Mouse (Mus musculus) liver, postnatal 0 days (tissue): Measurements from ENCODE around the gene Mat2a. TPM values are rescaled to one million over a fixed set of nuclear protein-coding genes. Genes with fewer than 3 reads are reported as not detected.

Experiments
- ATAC-seq: fragments of 200-750 bp; cut with Nextera tagmentation; 2 replicates; pipeline ENCODE4 v1.8.0; 2017; ENCODE audit warnings: mild to moderate bottlenecking, moderate library complexity
- DNase-seq: peaks from one replicate; pipeline ENCODE4 v3.0.0-alpha.2; 2016
- H3K27ac ChIP-seq: fragments of 300-500 bp; sonication (generic); 2 replicates; pipeline ENCODE4 v1.5.1; 2014; ENCODE audit warnings: antibody characterized with exemption, moderate library complexity, mild to moderate bottlenecking, low read depth
- H3K27me3 ChIP-seq: fragments of 300-500 bp; sonication (generic); 2 replicates; pipeline ENCODE4 v1.6.1; 2014; ENCODE audit warnings: low read length, control low read depth, mixed read lengths; ENCODE audit not compliant: insufficient read depth
- H3K36me3 ChIP-seq: fragments of 300-500 bp; sonication (generic); replicated peaks from 2 replicates; pipeline ENCODE4 v1.6.1; 2014; ENCODE audit warnings: mild to moderate bottlenecking, control low read depth, low read length, moderate library complexity, mixed read lengths; ENCODE audit not compliant: insufficient read depth
- H3K4me1 ChIP-seq: fragments of 300-500 bp; sonication (generic); 2 replicates; pipeline ENCODE4 v1.6.1; 2014; ENCODE audit warnings: antibody characterized with exemption, mild to moderate bottlenecking, control low read depth; ENCODE audit not compliant: insufficient read depth
- H3K4me2 ChIP-seq: fragments of 300-500 bp; sonication (generic); 2 replicates; pipeline ENCODE4 v1.6.1; 2014; ENCODE audit warnings: low read depth, mild to moderate bottlenecking, low read length, moderate library complexity, mixed read lengths
- H3K4me3 ChIP-seq: fragments of 300-500 bp; sonication (generic); 2 replicates; pipeline ENCODE4 v1.5.1; 2014; ENCODE audit warnings: low read depth, low read length
- H3K9ac ChIP-seq: fragments of 300-500 bp; sonication (generic); replicated peaks from 2 replicates; pipeline ENCODE4 v1.6.1; 2014; ENCODE audit warnings: mild to moderate bottlenecking, moderate library complexity
- H3K9me3 ChIP-seq: fragments of 300-500 bp; sonication (generic); 2 replicates; pipeline ENCODE4 v1.6.1; 2016; ENCODE audit warnings: mild to moderate bottlenecking, control low read depth, low read length, mixed read lengths
- CTCF ChIP-seq: sonication (generic); IDR thresholded peaks from 2 replicates; pipeline ENCODE4 v1.5.1; 2016; ENCODE audit warnings: antibody characterized with exemption, low read depth
- EP300 ChIP-seq: IDR thresholded peaks from 2 replicates; pipeline ENCODE4 v1.6.1; 2016; ENCODE audit warnings: antibody characterized with exemption, low read depth, mild to moderate bottlenecking
- WGBS: fragments of 180-500 bp; shearing (Covaris S2); extraction: QIAGEN DNeasy Blood & Tissue Kit; methylation state at CpG from one replicate; pipeline ENCODE4 v1.1.7; 2014; ENCODE audit not compliant: insufficient replicate concordance; 5-methylcytosine and 5-hydroxymethylcytosine counted together
- polyA plus RNA-seq: library from polyadenylated mRNA; unstranded; fragments of >200 nt; fragmentation: Nextera tagmentation; extraction: Ambion mirVana; gene quantifications from 2 replicates; pipeline ENCODE4 v1.2.1, GENCODE M21; 2015

Gene Mat2a
- polyA plus RNA-seq, 1 experiment from 2014 or later = 138 TPM

DNA sequence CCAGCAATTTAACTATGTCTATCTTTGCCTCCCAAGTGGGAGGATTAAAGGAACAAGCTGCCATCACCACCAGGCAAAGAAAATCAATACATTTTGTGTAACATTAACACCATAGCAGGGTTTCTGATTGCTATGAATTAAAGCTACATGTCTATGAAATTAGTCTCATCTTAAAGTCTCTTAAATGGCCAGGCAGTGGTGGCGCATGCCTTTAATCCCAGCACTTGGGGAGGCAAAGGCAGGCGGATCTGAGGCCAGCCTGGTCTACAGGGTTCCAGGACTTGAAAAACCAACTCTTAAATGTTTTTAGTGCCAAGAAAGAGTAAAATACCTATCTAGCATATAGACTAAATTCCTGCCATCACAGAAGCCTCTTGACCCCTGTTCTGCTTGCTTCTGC lies 7.2 kb downstream of the Mat2a start:
- H3K4me1 ChIP-seq = no peaks in the 10 kb centered on the region; the same call in 1 of the 2 replicates
- H3K9ac ChIP-seq = no peak overlapping the region
- H3K9me3 ChIP-seq = no peaks in the 10 kb centered on the region
- H3K27me3 ChIP-seq = no peaks in the 10 kb centered on the region
- TF ChIP-seq EP300 (no peak), CTCF (no peak)
- no peak overlapping the region for H3K4me2 ChIP-seq
- H3K27ac ChIP-seq = no peak overlapping the region
- peaks cover 71% of the 10 kb centered on the region for H3K36me3 ChIP-seq
- DNase-seq (no peak), ATAC-seq (peak; percentile 28; the same call in 1 of the 2 replicates)
- no peak overlapping the region for H3K4me3 ChIP-seq
- WGBS = 88% methylated on average over 2 of the region's 2 CpGs

DNA sequence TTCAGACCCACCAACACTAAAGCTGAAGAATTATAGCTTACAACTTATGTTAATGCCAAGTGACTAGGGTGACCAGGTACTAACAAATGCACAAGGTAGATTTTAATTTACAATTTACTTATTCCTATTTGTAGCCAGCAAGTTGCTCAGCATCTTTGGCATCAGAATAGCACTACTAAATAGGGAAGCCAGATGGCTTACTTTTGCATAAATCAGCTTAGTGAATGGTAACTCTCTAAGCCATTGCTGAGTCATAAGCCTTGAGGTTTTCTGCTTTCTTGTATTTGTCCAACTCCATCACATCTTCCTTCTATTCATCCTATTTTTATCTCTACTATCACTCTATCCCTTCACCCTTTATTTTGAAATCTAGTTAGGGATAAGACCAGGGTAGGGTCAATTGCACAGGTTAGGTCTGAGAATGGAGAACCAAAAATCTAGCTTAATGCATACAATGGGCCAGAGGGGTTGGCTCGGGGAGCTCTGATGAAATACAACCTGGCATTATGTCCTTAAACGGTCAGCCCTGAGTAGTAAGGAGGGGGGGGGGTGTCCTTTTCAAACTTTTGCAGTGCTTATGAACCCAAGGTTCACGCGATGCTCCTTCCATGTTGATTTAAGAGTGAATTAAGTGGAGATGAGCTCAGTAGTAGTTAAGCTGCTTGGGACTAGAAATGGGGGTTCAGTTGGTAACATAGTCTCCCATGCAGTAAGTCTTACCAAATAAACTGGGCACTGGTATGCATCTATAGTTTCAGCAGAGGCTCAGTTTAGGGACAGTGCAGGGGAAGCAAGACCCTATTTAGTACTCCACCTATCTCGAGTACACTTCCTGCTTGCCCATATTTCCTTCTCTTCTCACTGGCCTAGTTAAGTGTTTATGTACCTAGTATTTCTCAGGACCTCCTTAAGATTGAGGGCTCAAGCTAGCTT lies 8.1 kb downstream of the Mat2a start:
- Histone ChIP-seq H3K4me1 (no peaks in the 10 kb centered on the region; the same call in 1 of the 2 replicates), H3K4me3 (no peak overlapping the region), H3K4me2 (no peak overlapping the region), H3K36me3 (peaks cover 67% of the 10 kb centered on the region), H3K27ac (peak overlapping the region; percentile 25), H3K9me3 (no peaks in the 10 kb centered on the region), H3K27me3 (no peaks in the 10 kb centered on the region), H3K9ac (no peak overlapping the region)
- TF ChIP-seq EP300 (no peak), CTCF (no peak)
- peak; percentile 43 for ATAC-seq
- DNase-seq = no peak
- 43% methylated on average over 5 of the region's 5 CpGs for WGBS

DNA sequence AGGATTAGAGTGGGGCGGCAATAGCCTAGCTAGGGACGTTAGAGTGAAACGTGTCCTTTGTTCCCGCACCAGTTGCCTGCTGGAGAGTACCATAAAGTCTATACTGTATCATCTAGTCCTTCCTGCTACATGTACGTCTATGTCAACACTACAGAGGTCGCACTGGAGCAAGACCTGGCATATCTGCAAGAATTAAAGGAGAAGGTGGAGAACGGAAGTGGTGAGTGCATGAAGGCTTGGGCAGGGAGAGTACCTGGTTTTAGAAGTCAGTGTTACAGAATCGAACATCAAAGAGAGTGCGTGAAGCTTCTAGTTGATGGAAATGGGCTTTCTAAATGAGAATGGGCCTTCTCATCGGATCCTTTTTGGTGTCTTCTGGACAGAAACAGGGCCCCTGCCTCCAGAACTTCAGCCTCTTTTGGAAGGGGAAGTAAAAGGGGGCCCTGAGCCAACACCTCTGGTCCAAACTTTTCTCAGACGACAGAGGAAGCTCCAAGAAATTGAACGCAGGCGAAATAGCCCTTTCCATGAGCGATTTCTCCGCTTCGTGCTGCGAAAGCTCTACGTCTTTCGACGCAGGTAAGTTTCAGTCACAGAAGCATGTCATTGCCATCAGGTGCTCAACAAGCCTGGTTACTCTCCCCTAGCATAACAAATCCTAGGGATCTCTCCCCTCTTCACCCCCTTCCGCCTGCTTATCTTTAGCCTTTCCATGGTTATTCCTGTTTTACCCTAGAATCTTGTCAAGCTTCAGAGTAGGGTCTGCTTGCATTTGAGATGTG lies 10.1 kb downstream of the Mat2a start:
- Histone ChIP-seq H3K4me3 (no peak overlapping the region), H3K4me1 (no peaks in the 10 kb centered on the region; the same call in 1 of the 2 replicates), H3K9me3 (no peaks in the 10 kb centered on the region), H3K27me3 (no peaks in the 10 kb centered on the region), H3K4me2 (no peak overlapping the region), H3K36me3 (peaks cover 62% of the 10 kb centered on the region), H3K27ac (no peak overlapping the region), H3K9ac (no peak overlapping the region)
- 82% methylated on average over 21 of the region's 21 CpGs for WGBS
- ATAC-seq (no peak), DNase-seq (no peak)
- TF ChIP-seq CTCF (no peak), EP300 (no peak)

DNA sequence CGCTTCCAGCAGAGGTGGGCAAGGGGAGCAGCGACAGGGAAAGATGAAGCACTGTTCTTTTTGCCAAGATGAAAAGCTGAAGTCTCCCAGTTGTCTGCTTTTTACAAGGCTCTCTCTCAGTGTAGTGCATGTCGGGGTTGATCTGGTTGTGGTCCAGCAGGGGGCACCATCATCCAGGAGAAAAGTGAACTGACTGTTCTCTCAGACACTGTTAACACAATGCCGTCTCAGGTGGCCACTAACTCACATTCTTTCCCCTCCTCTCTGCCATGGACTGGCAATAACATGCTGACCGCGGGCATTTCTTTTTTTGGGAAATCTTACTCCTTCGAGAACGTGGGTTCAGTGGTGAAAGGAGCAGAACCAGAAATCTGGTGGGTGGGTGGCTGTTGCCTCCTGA lies 11.3 kb downstream of the Mat2a start:
- no peaks in the 10 kb centered on the region for H3K27me3 ChIP-seq
- H3K9ac ChIP-seq = 0 out of 2 replicates have a peak overlapping the region, but pooled peaks have one; percentile 7
- peaks cover 66% of the 10 kb centered on the region for H3K36me3 ChIP-seq
- ATAC-seq = peak; percentile 58; the same call in 1 of the 2 replicates
- H3K4me2 ChIP-seq = no peak overlapping the region
- no peak overlapping the region for H3K4me3 ChIP-seq
- no peak for TF ChIP-seq EP300
- peak; percentile 91 for TF ChIP-seq CTCF
- WGBS = 41% methylated on average over 8 of the region's 8 CpGs
- H3K27ac ChIP-seq = no peak overlapping the region
- no peaks in the 10 kb centered on the region; the same call in 1 of the 2 replicates for H3K4me1 ChIP-seq
- no peaks in the 10 kb centered on the region for H3K9me3 ChIP-seq
- DNase-seq = peak; percentile 81

DNA sequence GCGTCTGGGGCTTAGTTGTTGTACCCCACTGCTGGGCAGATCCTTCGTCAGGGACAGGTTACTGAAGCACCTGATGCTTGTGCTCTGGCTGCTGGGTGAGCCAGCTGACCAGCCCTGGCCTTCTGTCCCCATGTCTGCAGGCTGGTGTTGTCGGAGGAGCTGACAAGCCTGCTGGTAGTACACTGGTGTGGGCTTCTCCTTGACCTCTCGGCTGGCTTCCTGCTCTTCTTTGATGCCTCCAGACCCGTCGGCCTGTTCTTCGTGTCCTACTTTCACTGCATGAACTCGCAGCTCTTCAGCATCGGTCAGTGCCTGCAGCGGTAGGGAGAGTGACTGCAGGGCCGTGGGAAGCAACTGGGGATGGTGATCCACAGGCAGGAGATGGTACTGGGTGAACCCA lies 13.7 kb downstream of the Mat2a start:
- H3K4me1 ChIP-seq = no peaks in the 10 kb centered on the region
- H3K4me3 ChIP-seq = no peak overlapping the region
- TF ChIP-seq EP300 (no peak), CTCF (no peak)
- H3K9me3 ChIP-seq = no peaks in the 10 kb centered on the region
- WGBS = 88% methylated on average over 11 of the region's 11 CpGs
- no peak for ATAC-seq
- no peaks in the 10 kb centered on the region for H3K27me3 ChIP-seq
- no peak overlapping the region for H3K4me2 ChIP-seq
- no peak overlapping the region for H3K27ac ChIP-seq
- peaks cover 52% of the 10 kb centered on the region for H3K36me3 ChIP-seq
- no peak for DNase-seq
- H3K9ac ChIP-seq = no peak overlapping the region

DNA sequence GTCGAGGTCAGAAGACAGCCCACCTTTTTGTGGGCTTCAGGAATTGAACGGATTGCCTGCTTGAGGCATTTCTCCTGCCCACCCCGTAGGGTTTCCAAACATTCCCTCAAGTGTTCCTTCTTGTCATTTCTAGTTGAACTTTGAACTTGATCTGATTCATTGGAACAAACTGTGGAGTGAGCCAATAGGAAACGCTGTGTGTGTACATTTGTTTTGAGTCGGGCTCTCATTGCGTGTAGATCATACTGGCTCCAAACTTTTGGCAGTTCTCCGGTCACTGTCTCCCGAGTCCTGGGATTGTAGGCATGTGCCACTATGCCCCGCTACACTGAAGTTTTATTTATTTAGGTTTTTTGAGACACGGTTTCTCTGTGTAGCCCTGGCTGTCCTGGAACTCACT lies 18.5 kb downstream of the Mat2a start:
- H3K4me1 ChIP-seq = peaks cover 16% of the 10 kb centered on the region
- peak overlapping the region; percentile 41; the same call in 1 of the 2 replicates for H3K27ac ChIP-seq
- no peak overlapping the region for H3K4me2 ChIP-seq
- DNase-seq (no peak), ATAC-seq (peak; percentile 47)
- H3K9ac ChIP-seq = no peak overlapping the region
- no peak overlapping the region for H3K4me3 ChIP-seq
- 75% methylated on average over 10 of the region's 10 CpGs for WGBS
- no peaks in the 10 kb centered on the region for H3K9me3 ChIP-seq
- no peak for TF ChIP-seq CTCF
- TF ChIP-seq EP300 = no peak
- peaks cover 46% of the 10 kb centered on the region for H3K36me3 ChIP-seq
- no peaks in the 10 kb centered on the region for H3K27me3 ChIP-seq
